Mouse (Mus musculus) Patski (cell line): ENCODE data around the gene Mgst2. TPM values are rescaled to one million over a fixed set of nuclear protein-coding genes. Genes with fewer than 3 reads are reported as not detected.

Experiments
- ATAC-seq: fragments of 100-300 bp; one replicate; pipeline ENCODE4 v1.8.0; 2021
- CTCF ChIA-PET: fragments of 350-600 bp; sonication (Branson Sonifier 250); formaldehyde crosslinking; loops from one replicate; lab custom pipeline; 2022; ENCODE audit warnings: inconsistent platforms; lab: Charles Lee
- POLR2A ChIA-PET: fragments of 350-600 bp; sonication (Branson Sonifier 250); formaldehyde crosslinking; loops from one replicate; lab custom pipeline; 2022; ENCODE audit warnings: antibody characterized with exemption, inconsistent platforms; lab: Charles Lee
- DNase-seq: peaks from one replicate; pipeline ENCODE4 v3.0.0-alpha.2; 2011; ENCODE audit warnings: low read depth, low spot score
- H3K27me3 ChIP-seq: fragments of 371-371 bp; one replicate; pipeline ENCODE4 v1.5.1; 2021
- CTCF ChIP-seq: fragments of 100-300 bp; IDR thresholded peaks from one replicate; pipeline ENCODE4 v1.5.1; 2021
- in situ Hi-C: fragments of 300-500 bp; cut with MboI; formaldehyde crosslinking; loops from 3 replicates; pipeline ENCODE4 v1.11.1; 2018; ENCODE audit warnings: low pct_unique_long_range_greater_than_20kb, mixed read lengths
- polyA plus RNA-seq: library from polyadenylated mRNA; unstranded; gene quantifications from one replicate; pipeline ENCODE4 v1.2.3, GENCODE M21; 2021

Gene Mgst2
- polyA plus RNA-seq, 1 experiment from 2014 or later = 118 TPM

DNA sequence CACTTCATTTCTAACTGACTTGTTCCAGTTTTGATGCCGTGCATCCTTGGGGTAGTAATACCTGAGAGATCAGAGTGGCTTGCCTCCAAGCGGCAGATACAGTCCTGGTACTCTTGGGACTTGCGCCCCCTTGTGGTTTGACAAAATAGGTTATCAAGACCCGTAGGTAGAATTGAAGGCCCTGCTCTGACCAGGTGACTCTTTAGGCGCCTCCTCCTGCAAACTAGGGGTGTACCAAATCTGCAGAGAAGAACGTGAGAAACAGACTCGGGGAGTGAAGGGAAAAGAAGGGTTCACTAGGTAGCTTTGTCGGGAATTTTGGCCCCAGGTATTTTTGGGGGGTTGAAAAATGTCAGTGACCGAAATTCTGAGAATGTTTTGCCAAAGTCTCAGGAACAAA, 7.9 kb upstream of the Mgst2 start:
- DNase-seq = no peak
- ChIA-PET CTCF (interaction anchor here (1.0 to 4.8 kb wide), 14 partner anchors 8 to 589 kb away, joined by 3 to 27 read pairs (median 4); partner anchors contain the start of gene Mgst2), POLR2A (interaction anchor here (0.7 to 1.4 kb wide), 4 partner anchors 15 to 589 kb away, joined by 3 to 4 read pairs (median 4); no protein-coding TSS in a partner anchor)
- no peaks in the 10 kb centered on the region for H3K27me3 ChIP-seq
- peak; percentile 90 for TF ChIP-seq CTCF
- ATAC-seq = no peak
- in situ Hi-C loops = loop anchor here (5.0 kb wide), 1 partner anchor 590 kb away; no protein-coding TSS in a partner anchor

DNA sequence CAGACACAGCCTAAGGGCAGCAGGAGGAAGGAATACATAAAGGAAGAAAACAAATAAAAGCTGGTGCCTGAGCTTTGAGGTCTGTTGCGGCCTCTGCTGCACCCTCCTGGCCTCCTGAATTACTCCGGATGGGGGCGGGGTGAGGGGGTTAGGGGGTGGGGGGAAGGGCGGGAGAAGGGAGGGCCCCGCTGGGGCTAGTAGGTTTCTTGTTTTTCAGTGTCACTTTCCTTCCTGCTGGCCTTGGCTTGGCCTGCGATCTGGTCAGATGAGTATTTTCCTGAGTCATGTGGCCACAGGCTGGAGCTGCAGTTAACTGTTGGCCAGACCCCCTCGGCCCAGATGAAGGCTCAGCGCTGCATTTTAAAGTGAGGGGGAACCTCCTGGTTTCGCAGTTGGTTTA, 7.5 kb upstream of the Mgst2 start:
- no peak for DNase-seq
- ChIA-PET CTCF (interaction anchor here (1.0 to 3.9 kb wide), 11 partner anchors 10 to 589 kb away, joined by 3 to 15 read pairs (median 5); no protein-coding TSS in a partner anchor), POLR2A (interaction anchor here (0.7 to 1.2 kb wide), 4 partner anchors 14 to 450 kb away, joined by 3 to 4 read pairs (median 4); no protein-coding TSS in a partner anchor)
- in situ Hi-C loops = loop anchor here (5.0 kb wide), 1 partner anchor 590 kb away; no protein-coding TSS in a partner anchor
- peak; percentile 8 for ATAC-seq
- no peak for TF ChIP-seq CTCF
- H3K27me3 ChIP-seq = no peaks in the 10 kb centered on the region

DNA sequence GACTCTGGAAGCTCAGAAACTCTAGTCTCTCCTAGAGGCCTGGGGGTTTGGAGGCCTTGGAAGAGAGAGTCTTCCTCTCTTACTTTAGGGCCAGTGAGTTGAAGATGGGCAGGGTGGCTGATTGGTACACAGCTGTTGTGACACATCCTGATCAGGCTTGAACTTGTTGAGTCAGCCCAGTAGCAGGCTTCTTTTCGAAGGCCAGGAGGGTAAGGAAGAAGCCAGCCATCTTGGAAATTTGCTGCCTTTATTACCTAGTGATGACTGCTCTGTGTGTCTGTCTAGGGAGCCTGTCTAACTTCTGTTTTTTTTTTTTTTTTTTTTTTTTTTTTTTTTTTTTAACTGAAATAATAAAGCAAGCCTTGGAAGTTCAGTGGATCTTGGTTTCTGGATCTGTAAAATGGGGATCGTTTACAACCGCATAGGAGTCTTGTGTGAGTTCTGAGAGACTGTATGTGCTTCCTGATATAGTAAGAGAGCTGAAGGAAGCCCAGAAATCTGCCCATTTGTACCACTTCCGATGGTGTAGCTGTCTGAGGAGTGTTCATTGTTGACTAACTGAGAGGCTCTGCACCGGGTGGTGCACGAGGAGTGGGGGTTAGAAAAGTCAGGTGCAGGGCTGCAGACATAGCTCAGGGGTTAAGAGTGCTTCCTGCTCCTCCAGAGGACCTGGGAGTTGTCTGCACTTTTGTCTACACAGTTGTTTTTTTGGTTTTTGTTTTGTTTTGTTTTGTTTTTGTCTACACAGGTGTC, 5.7 kb upstream of the Mgst2 start:
- CTCF ChIA-PET = interaction anchor here (1.2 to 1.4 kb wide), 2 partner anchors 70 to 81 kb away, joined by 4 read pairs; no protein-coding TSS in a partner anchor
- no peak for TF ChIP-seq CTCF
- POLR2A ChIA-PET = interaction anchor here (1.0 kb wide), 1 partner anchor 33 kb away, joined by 3 read pairs; no protein-coding TSS in a partner anchor
- in situ Hi-C loops = loop anchor here (5.0 kb wide), 1 partner anchor 588 kb away; no protein-coding TSS in a partner anchor
- DNase-seq (no peak), ATAC-seq (no peak)
- no peaks in the 10 kb centered on the region for H3K27me3 ChIP-seq

DNA sequence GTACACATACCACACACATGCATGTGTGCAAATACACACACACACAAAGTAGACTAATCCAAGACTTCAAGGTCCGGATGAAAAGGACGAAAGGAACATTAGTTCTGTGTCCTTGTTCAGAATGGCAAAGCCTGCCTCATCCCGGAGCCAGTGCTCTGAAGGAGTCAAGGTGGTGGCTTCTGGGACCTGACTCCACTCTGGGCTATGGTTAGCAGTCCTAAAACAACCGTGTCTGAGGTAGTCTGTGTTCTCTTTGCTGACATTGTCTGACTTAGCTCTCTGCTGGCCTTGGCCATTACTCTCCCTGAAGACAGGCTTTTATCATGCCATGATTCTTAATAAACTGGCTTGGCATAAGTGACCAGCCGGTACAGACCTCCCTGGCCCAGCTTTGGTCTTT, 745 bp upstream of the Mgst2 start:
- TF ChIP-seq CTCF = no peak
- CTCF ChIA-PET = interaction anchor here (1.1 to 1.3 kb wide), 2 partner anchors 11 to 13 kb away, joined by 3 read pairs; no protein-coding TSS in a partner anchor
- in situ Hi-C loops = no loop called here
- DNase-seq = no peak
- POLR2A ChIA-PET = no interaction called here
- no peaks in the 10 kb centered on the region for H3K27me3 ChIP-seq
- ATAC-seq = no peak

DNA sequence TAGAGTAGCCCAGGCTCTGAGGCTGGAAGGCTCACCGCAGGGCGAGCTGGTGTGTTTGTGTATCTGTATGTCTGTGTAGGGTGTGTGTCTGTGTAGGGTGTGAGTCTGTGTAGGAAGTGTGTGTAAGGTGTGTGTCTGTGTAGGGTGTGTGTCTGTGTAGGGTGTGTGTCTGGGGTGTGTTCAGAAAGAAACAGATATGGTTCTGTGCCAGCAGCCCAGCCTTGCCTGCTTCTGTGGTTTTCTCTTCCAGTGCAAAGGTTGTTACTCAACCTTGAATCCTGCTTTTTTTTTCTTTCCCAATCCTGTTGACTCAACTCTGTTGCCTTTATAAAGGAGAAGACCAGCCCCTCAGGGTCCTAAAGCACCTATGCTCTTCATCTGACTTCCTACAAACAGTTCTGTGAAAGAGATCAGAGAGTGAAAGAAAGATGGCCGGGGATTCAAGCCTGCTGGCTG, 689 bp downstream of the Mgst2 start:
- H3K27me3 ChIP-seq = no peaks in the 10 kb centered on the region
- no peak for TF ChIP-seq CTCF
- ATAC-seq (peak; percentile 74), DNase-seq (peak; percentile 86)
- in situ Hi-C loops = no loop called here
- POLR2A ChIA-PET = interaction anchor here (0.6 to 0.9 kb wide), 6 partner anchors 11 to 297 kb away, joined by 3 to 4 read pairs (median 4); partner anchors contain the start of gene Rab33b
- CTCF ChIA-PET = interaction anchor here (1.1 to 1.2 kb wide), 3 partner anchors 10 to 12 kb away, joined by 3 to 4 read pairs (median 3); no protein-coding TSS in a partner anchor

DNA sequence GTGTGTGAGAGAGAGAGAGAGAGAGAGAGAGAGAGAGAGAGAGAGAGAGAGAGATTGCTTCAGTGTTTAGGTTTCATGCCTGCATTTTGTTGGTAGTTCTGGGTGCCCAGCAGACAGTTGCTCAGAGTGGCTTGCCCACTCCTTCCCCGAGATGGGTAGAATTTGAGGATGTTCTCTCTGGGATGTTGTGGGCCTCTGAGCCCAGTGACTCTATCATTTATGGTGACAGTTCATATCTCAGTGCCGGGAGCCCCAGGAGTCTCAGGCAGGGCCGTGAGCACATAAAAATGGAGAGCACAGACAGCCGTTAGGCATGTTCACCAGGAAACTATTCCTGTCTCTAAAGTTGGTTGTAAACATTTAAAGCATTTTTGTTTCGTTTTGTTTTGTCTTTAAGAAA, 1.2 kb downstream of the Mgst2 start:
- TF ChIP-seq CTCF = no peak
- H3K27me3 ChIP-seq = no peaks in the 10 kb centered on the region
- CTCF ChIA-PET = no interaction called here
- ATAC-seq (no peak), DNase-seq (no peak)
- POLR2A ChIA-PET = interaction anchor here (0.7 kb wide), 1 partner anchor 10 kb away, joined by 3 read pairs; no protein-coding TSS in a partner anchor
- in situ Hi-C loops = no loop called here

DNA sequence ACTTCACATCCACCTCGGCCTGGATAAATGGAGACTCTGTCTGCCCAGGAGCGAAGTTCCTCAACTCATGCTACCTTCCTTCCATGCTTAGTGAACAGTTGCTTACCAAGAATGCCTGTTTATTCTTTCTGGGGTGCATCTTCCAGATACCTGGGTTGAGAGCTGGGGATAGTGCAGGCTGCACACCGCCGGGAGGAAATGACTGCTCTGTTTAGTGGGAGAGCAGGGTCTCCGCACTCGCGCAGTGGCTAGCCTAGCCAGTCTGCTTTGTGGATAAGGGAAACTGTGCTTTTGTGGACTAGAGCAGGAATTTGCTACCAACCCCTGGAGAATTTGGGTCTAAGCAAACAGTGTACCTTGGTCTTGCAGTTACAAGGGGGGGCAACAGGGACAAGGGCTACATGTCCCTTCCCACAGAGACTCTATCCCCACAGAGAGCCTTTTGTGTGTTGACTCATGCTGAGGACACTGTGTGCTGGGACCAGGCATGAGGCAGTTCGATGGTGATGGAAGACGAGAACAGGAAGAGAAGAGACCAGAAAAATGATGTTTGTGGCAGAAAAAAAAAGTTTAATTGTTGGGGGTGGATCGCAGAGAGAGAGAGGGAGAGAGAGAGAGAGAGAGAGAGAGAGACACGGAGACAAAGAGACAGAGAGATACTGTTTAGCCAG, 1.9 kb downstream of the Mgst2 start:
- no peak for DNase-seq
- no peaks in the 10 kb centered on the region for H3K27me3 ChIP-seq
- TF ChIP-seq CTCF = no peak
- in situ Hi-C loops = no loop called here
- no peak for ATAC-seq
- ChIA-PET CTCF (interaction anchor here (0.8 to 2.0 kb wide), 2 partner anchors 10 to 12 kb away, joined by 4 to 7 read pairs; no protein-coding TSS in a partner anchor), POLR2A (interaction anchor here (0.6 kb wide), 2 partner anchors 46 to 115 kb away, joined by 5 read pairs; no protein-coding TSS in a partner anchor)

DNA sequence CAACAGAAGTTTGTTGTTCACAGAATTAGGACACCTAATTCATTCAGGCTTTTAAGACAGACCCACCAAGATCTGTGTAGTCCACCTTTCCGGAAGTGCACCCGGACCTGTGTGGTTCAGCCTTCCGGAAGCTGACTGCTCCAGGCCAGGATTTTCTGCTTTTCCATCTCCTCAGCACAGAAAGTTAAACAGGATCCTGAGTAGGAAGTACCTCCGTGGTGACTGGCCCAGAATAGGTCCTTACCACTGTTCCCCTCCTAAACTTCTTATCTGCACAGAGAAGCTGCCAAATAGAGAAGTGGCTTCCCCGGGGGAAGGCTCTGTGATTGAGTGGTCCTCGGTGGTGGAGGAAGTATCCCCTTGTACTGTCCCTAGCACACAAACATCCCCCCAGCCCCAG, 2.4 kb downstream of the Mgst2 start:
- CTCF ChIA-PET = interaction anchor here (0.7 to 2.0 kb wide), 5 partner anchors 11 to 96 kb away, joined by 3 to 7 read pairs (median 3); no protein-coding TSS in a partner anchor
- DNase-seq = no peak
- POLR2A ChIA-PET = interaction anchor here (0.6 kb wide), 3 partner anchors 46 to 116 kb away, joined by 3 to 5 read pairs (median 5); no protein-coding TSS in a partner anchor
- no peak for TF ChIP-seq CTCF
- in situ Hi-C loops = no loop called here
- ATAC-seq = no peak
- no peaks in the 10 kb centered on the region for H3K27me3 ChIP-seq

DNA sequence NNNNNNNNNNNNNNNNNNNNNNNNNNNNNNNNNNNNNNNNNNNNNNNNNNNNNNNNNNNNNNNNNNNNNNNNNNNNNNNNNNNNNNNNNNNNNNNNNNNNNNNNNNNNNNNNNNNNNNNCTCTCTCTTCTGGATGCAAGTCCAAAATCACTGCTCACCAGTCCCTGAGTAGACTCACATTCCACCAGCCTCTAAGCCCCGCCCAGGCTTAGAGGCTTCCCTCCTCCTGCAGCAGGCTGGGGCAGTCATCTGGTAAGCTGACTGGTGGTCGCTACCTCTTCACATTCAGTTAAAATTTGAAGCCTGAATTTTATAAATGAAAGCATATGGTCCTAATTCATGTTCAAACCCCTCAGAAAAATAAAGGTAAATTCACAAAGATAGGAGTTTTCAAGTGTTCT, 8.4 kb downstream of the Mgst2 start:
- no peak for TF ChIP-seq CTCF
- POLR2A ChIA-PET = interaction anchor here (0.7 kb wide), 1 partner anchor 184 kb away, joined by 3 read pairs; no protein-coding TSS in a partner anchor
- CTCF ChIA-PET = interaction anchor here (0.6 to 2.3 kb wide), 3 partner anchors 10 to 473 kb away, joined by 3 to 6 read pairs (median 3); no protein-coding TSS in a partner anchor
- DNase-seq = no peak
- no peaks in the 10 kb centered on the region for H3K27me3 ChIP-seq
- ATAC-seq = peak; percentile 40
- in situ Hi-C loops = no loop called here
